Mouse (Mus musculus) liver, embryonic 12.5 days (tissue): Measurements from ENCODE around the gene Slc44a1. TPM values are rescaled to one million over a fixed set of nuclear protein-coding genes. Genes with fewer than 3 reads are reported as not detected.
A peak's percentile ranks its signal among the peaks of the same experiment; 100 is the strongest.

Experiments
- ATAC-seq: fragments of 200-750 bp; cut with Nextera tagmentation; 2 replicates; pipeline ENCODE4 v1.8.0; 2017; ENCODE audit warnings: moderate number of reproducible peaks, mild to moderate bottlenecking, moderate library complexity
- H3K27ac ChIP-seq: fragments of 300-500 bp; sonication (generic); 2 replicates; pipeline ENCODE4 v1.5.1; 2016; ENCODE audit warnings: mild to moderate bottlenecking
- H3K27me3 ChIP-seq: fragments of 300-500 bp; sonication (generic); replicated peaks from 2 replicates; pipeline ENCODE4 v1.6.1; 2016; ENCODE audit warnings: mild to moderate bottlenecking, moderate library complexity
- H3K36me3 ChIP-seq: fragments of 300-500 bp; sonication (generic); 2 replicates; pipeline ENCODE4 v1.6.1; 2016; ENCODE audit warnings: mild to moderate bottlenecking, moderate library complexity
- H3K4me1 ChIP-seq: fragments of 300-500 bp; sonication (generic); 2 replicates; pipeline ENCODE4 v1.6.1; 2016
- H3K4me2 ChIP-seq: fragments of 300-500 bp; sonication (generic); 2 replicates; pipeline ENCODE4 v1.6.1; 2016; ENCODE audit warnings: mild to moderate bottlenecking, moderate library complexity
- H3K4me3 ChIP-seq: fragments of 300-500 bp; sonication (generic); 2 replicates; pipeline ENCODE4 v1.5.1; 2016; ENCODE audit warnings: mild to moderate bottlenecking, moderate library complexity
- H3K9ac ChIP-seq: fragments of 300-500 bp; sonication (generic); 2 replicates; pipeline ENCODE4 v1.6.1; 2016; ENCODE audit warnings: mild to moderate bottlenecking, moderate library complexity
- H3K9me3 ChIP-seq: fragments of 300-500 bp; sonication (generic); replicated peaks from 2 replicates; pipeline ENCODE4 v1.6.1; 2016; ENCODE audit warnings: mild to moderate bottlenecking, moderate library complexity
- WGBS: fragments of 180-500 bp; shearing (Covaris S2); methylation state at CpG from one replicate; pipeline ENCODE4 v1.1.7; 2016; ENCODE audit not compliant: insufficient replicate concordance; 5-methylcytosine and 5-hydroxymethylcytosine counted together
- polyA plus RNA-seq: library from polyadenylated mRNA; unstranded; fragments of >200 nt; fragmentation: Nextera tagmentation; extraction: Ambion mirVana; gene quantifications from 2 replicates; pipeline ENCODE4 v1.2.1, GENCODE M21; 2016

Slc44a1 gene
- polyA plus RNA-seq, 1 experiment from 2014 or later, result 14.0 TPM

DNA sequence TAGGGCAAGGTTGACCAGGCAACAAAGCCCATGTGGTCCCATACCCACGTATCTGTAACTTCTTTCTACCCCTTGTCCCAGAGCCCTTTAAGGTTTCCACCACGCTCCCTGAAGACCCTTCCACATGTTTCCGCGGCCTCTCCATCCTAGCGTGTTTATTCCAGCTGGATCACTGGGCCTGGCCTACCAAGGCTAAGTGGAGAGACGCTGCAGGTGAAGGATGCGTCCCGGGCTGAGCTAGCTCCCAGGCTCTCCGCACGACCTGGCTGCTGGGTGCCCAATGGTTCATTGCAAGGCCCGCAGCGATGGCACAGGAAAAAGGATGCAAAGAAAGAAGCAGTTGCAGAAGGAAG, 190.7 kb downstream of the Slc44a1 start:
- Histone ChIP-seq H3K27ac (no peak overlapping the region), H3K9me3 (no peaks in the 10 kb centered on the region), H3K9ac (peak overlapping the region; percentile 59; the same call in 1 of the 2 replicates), H3K27me3 (peaks cover 44% of the 10 kb centered on the region), H3K4me1 (peaks cover 12% of the 10 kb centered on the region; the same call in 1 of the 2 replicates), H3K4me2 (peak overlapping the region; percentile 85), H3K4me3 (peak overlapping the region; percentile 66), H3K36me3 (no peaks in the 10 kb centered on the region)
- 13% methylated on average over 12 of the region's 12 CpGs for WGBS
- ATAC-seq, result no peak

DNA sequence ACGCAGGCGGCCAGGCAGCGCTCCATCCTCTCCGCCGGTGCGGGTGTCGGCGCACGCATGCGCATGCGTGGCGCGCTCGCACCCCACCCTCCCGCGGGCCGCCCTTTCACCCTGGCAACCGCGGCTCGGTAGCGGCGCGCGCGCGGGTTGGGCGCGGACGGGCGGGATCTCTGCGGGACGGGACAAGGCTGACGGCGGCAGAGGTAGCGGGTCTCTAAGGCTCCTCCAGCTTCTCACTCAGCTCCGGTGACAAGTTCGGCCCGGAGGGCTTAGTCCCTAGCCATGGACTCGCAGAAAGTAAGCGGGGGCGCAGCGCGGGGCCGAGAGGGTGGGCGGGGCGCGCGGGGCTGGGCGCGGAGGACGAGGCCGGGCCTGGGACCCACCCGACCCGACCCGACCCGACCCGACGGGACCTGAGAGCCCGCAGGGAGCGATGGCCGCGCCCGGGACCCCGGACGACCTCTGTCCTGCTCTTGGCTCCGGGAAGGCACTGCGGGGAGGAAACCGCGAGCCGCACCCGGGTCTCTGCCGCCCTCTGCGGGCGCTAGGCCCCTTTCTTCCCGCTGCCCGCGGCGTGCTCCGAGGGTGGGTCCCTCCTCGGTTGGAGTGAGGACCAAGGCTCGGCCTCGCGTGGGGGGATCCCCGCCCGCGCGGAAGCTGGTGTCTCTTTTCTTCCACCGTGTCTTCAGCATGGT, 191.2 kb downstream of the Slc44a1 start, which contains the start of gene Fsd1l:
TSS of gene Fsd1l (plus strand) at position 156 of the 695 bp plus-strand sequence.
- Histone ChIP-seq H3K36me3 (no peaks in the 10 kb centered on the region), H3K4me3 (peak within 1 kb of the TSS; percentile 66), H3K9ac (peak within 1 kb of the TSS; percentile 59), H3K27ac (peak within 1 kb of the TSS; percentile 1; the same call in 1 of the 2 replicates), H3K4me2 (peak within 1 kb of the TSS; percentile 85), H3K4me1 (peaks cover 12% of the 10 kb centered on the region; the same call in 1 of the 2 replicates), H3K9me3 (no peaks in the 10 kb centered on the region), H3K27me3 (peaks cover 44% of the 10 kb centered on the region)
- ATAC-seq, result peak; percentile 66
- WGBS, result under 1% methylated on average over 81 of the region's 88 CpGs

DNA sequence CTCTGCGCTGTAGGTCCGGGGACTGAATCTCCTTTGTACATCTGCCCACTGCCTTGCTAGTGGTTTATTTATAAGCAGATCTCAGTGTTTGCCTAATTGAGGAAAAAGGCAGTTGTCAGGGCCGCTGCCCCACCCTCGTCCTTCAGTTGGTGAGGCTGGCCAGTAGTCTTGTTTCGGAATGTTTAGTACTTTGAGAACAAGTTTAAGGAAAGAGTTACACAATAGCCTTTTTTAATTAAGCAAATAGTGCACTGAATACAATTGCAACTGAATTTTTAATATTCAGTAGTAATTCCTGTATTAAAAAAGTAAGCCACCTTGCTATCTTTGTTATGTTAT, 191.8 kb downstream of the Slc44a1 start:
- Histone ChIP-seq H3K36me3 (no peaks in the 10 kb centered on the region), H3K9ac (peak overlapping the region; percentile 59; the same call in 1 of the 2 replicates), H3K4me3 (peak overlapping the region; percentile 66), H3K4me1 (peaks cover 12% of the 10 kb centered on the region; the same call in 1 of the 2 replicates), H3K27ac (no peak overlapping the region), H3K9me3 (no peaks in the 10 kb centered on the region), H3K27me3 (peaks cover 44% of the 10 kb centered on the region), H3K4me2 (peak overlapping the region; percentile 85)
- ATAC-seq, result no peak
- 6% methylated on average over 5 of the region's 5 CpGs for WGBS

DNA sequence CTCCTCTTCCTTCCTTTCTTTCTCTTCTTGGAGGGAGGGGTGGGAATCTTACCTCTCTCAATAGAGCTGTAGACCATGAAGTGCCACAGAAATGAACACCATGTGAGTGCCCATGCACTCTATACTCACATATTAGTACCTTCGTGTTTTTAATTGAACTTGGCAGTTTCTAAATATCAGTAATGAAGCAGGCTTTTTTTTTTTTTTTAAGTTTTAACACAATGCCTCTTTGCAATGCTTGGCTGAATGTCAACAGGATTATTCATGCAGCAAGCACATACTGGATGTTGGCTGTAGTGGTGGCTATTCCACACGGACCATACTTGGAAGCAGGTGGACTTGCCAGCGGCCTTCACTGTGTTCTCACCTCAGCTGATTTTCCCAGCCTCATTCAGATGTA, 195.1 kb downstream of the Slc44a1 start:
- WGBS, result 61% methylated on average over 3 of the region's 3 CpGs
- no peak for ATAC-seq
- H3K36me3 ChIP-seq, result no peaks in the 10 kb centered on the region

DNA sequence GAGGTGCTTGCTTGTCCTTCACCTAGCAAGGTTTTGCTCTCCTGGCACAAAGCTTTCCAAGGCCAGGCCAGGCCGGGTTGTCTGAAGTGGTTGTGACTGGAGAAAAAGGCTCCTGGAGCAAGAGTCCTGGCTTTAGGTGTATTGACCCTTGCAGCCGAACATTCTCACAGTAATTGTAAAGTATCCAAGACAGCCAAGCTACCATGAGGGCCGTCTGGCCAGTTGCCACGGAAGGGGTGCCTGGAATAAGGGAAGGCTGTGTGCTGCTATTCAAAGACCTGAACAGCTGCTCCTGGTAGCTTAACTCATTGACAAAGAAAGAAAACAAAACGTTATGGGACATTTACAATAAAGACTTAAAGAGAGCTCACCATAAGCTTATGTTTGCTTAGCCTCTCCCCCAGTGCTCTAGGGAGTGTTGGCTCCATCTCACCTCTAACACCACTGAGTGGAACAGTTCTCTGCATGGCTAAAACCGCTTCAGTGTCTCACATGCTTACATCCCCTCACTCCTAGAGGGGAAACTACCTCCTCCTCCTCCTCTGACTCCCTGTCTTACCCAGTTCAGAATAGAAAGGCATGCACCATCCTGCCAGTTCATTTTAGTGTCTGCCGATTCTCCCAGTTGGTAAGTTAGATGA, 197.2 kb downstream of the Slc44a1 start:
- no peak overlapping the region for H3K27ac ChIP-seq
- no peaks in the 10 kb centered on the region for H3K27me3 ChIP-seq
- H3K4me3 ChIP-seq, result no peak overlapping the region
- no peak overlapping the region for H3K4me2 ChIP-seq
- no peak overlapping the region for H3K9ac ChIP-seq
- H3K9me3 ChIP-seq, result no peaks in the 10 kb centered on the region
- 67% methylated on average over 7 of the region's 7 CpGs for WGBS
- H3K4me1 ChIP-seq, result no peaks in the 10 kb centered on the region
- no peak for ATAC-seq
- H3K36me3 ChIP-seq, result peaks cover 7% of the 10 kb centered on the region; the same call in 1 of the 2 replicates

More for the DNA sequence above, 195.1 kb downstream of the Slc44a1 start:
- no peak overlapping the region for H3K9ac ChIP-seq
- H3K4me1 ChIP-seq, result peaks cover 12% of the 10 kb centered on the region; the same call in 1 of the 2 replicates
- no peak overlapping the region for H3K4me3 ChIP-seq
- no peak overlapping the region for H3K4me2 ChIP-seq
- peaks cover 17% of the 10 kb centered on the region for H3K27me3 ChIP-seq
- no peaks in the 10 kb centered on the region for H3K9me3 ChIP-seq
- no peak overlapping the region for H3K27ac ChIP-seq

DNA sequence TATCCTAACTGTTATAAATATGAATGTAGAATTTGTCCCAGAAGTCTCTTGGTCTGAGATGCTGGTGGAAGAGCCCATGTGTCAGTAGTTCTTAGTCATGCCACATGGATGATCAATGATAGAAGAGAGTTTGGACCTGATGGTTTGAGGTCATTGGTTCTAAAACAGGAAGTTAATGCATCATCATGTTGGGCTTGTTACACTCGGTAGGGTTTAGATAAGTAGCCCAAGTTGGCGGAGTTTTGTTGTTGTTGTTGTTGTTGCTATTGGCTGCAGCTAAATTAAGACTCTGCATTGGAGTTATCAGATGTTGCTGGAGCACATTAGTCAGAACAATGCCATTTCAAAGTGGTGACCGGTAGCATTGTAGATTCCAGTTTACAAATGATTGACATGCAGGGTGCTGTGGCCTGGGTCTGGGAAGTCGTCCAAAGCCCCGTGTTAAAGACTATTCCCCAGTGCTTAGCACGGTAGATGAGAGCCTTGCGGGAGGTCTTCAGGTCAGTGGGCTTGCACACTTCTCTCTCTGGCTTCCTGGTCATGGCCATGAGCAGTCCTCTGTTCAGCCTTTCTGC, 198.4 kb downstream of the Slc44a1 start:
- H3K9ac ChIP-seq, result no peak overlapping the region
- ATAC-seq, result no peak
- peaks cover 7% of the 10 kb centered on the region; the same call in 1 of the 2 replicates for H3K36me3 ChIP-seq
- H3K9me3 ChIP-seq, result no peaks in the 10 kb centered on the region
- no peak overlapping the region for H3K4me2 ChIP-seq
- no peaks in the 10 kb centered on the region for H3K27me3 ChIP-seq
- H3K27ac ChIP-seq, result no peak overlapping the region
- H3K4me1 ChIP-seq, result no peaks in the 10 kb centered on the region
- H3K4me3 ChIP-seq, result no peak overlapping the region
- WGBS, result 54% methylated on average over 7 of the region's 7 CpGs

DNA sequence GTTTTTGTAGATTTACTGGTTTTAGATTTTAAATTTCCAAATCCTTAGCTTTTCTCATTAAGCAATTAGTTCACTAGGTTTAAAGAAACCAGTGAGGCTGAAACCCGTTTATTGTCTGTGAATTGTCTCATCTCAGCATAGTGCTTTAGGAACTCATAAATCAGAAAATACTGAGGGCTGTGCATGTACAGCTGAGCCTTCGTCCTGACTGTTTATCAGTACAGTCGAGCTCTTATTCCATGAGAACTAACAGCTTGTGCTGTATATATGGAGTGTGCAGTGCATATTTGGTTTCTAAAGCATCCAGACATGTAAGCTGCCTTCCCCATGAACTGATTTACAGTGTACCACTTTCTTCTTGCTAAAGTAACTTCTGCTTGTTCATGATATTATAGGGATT, 217.8 kb downstream of the Slc44a1 start:
- no peak overlapping the region for H3K27ac ChIP-seq
- no peaks in the 10 kb centered on the region for H3K27me3 ChIP-seq
- no peak overlapping the region for H3K9ac ChIP-seq
- peaks cover 13% of the 10 kb centered on the region; the same call in 1 of the 2 replicates for H3K36me3 ChIP-seq
- no peak overlapping the region for H3K4me2 ChIP-seq
- H3K9me3 ChIP-seq, result no peaks in the 10 kb centered on the region
- WGBS, result 59% methylated on average over 3 of the region's 3 CpGs
- no peaks in the 10 kb centered on the region for H3K4me1 ChIP-seq
- no peak overlapping the region for H3K4me3 ChIP-seq
- ATAC-seq, result no peak

DNA sequence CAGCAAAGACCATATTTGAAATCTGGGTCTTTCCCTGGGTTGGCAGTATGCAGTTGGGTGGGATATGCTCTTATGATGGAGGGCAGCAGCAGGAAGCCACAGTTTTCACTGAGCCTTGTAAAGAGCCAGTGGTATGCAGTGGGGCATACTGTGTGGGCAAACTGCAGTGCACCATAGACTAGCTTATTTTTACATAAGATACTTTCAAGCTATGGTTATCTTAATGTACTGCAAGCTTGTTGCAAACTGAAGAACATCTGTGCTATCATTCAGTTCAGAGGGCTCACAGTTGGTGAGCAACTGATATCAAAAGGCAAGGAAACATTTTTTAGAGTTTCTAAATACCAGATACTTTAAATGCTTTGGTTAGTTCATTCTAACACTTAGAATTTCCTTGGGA, 220.5 kb downstream of the Slc44a1 start:
- Histone ChIP-seq H3K4me2 (no peak overlapping the region), H3K9ac (no peak overlapping the region), H3K4me1 (no peaks in the 10 kb centered on the region), H3K9me3 (no peaks in the 10 kb centered on the region), H3K27ac (no peak overlapping the region), H3K4me3 (no peak overlapping the region), H3K36me3 (0 out of 2 replicates have a peak, but pooled peaks cover 4% of the 10 kb centered on the region), H3K27me3 (no peaks in the 10 kb centered on the region)
- ATAC-seq, result peak; percentile 51; the same call in 1 of the 2 replicates

Other genes starting within 250 kb of the Slc44a1 start
- gene Fsd1l, start 191.1 kb downstream of the Slc44a1 start, polyA plus RNA-seq, result 1.5 TPM in 2 replicates